Mouse (Mus musculus) embryonic facial prominence, embryonic 15.5 days (tissue): ENCODE measurements around the gene Cfd. TPM values are rescaled to one million over a fixed set of nuclear protein-coding genes. Genes with fewer than 3 reads are reported as not detected.

ENCODE experiments used
- ATAC-seq: fragments of 200-750 bp; cut with Nextera tagmentation; 2 replicates; pipeline ENCODE4 v1.8.0; 2017; ENCODE audit warnings: low read depth, moderate TSS enrichment; ENCODE audit not compliant: insufficient number of reproducible peaks, low FRiP score, low TSS enrichment
- H3K27ac ChIP-seq: fragments of 300-500 bp; sonication (generic); replicated peaks from 2 replicates; pipeline ENCODE4 v1.5.1; 2015; ENCODE audit warnings: mild to moderate bottlenecking, inconsistent platforms
- H3K27me3 ChIP-seq: fragments of 300-500 bp; sonication (generic); 2 replicates; pipeline ENCODE4 v1.6.1; 2015; ENCODE audit warnings: inconsistent platforms
- H3K36me3 ChIP-seq: fragments of 300-500 bp; sonication (generic); 2 replicates; pipeline ENCODE4 v1.6.1; 2015; ENCODE audit warnings: mild to moderate bottlenecking, inconsistent platforms
- H3K4me1 ChIP-seq: fragments of 300-500 bp; sonication (generic); 2 replicates; pipeline ENCODE4 v1.6.1; 2015; ENCODE audit warnings: inconsistent platforms
- H3K4me2 ChIP-seq: fragments of 300-500 bp; sonication (generic); replicated peaks from 2 replicates; pipeline ENCODE4 v1.6.1; 2015; ENCODE audit warnings: mild to moderate bottlenecking, inconsistent platforms
- H3K4me3 ChIP-seq: fragments of 300-500 bp; sonication (generic); replicated peaks from 2 replicates; pipeline ENCODE4 v1.5.1; 2015; ENCODE audit warnings: mild to moderate bottlenecking, inconsistent platforms
- H3K9ac ChIP-seq: fragments of 300-500 bp; sonication (generic); 2 replicates; pipeline ENCODE4 v1.6.1; 2015; ENCODE audit warnings: inconsistent platforms
- H3K9me3 ChIP-seq: fragments of 300-500 bp; sonication (generic); replicated peaks from 2 replicates; pipeline ENCODE4 v1.6.1; 2016; ENCODE audit warnings: inconsistent platforms
- WGBS: fragments of 180-500 bp; shearing (Covaris S2); methylation state at CpG from one replicate; pipeline ENCODE4 v1.1.7; 2015; 5-methylcytosine and 5-hydroxymethylcytosine counted together
- polyA plus RNA-seq: library from polyadenylated mRNA; unstranded; fragments of >200 nt; fragmentation: Nextera tagmentation; extraction: Ambion mirVana; gene quantifications from 2 replicates; pipeline ENCODE4 v1.2.1, GENCODE M21; 2015

Gene Cfd
- polyA plus RNA-seq, 1 experiment from 2014 or later: not detected

GRCm38 (mm10) chr10:79928907-79929701, 38.5 kb downstream of the Cfd start:
- Histone ChIP-seq H3K27me3 (no peaks in the 10 kb centered on the region), H3K36me3 (peaks cover 22% of the 10 kb centered on the region; the same call in 1 of the 2 replicates), H3K9ac (no peak overlapping the region), H3K27ac (no peak overlapping the region), H3K4me1 (peaks cover 63% of the 10 kb centered on the region), H3K9me3 (no peaks in the 10 kb centered on the region), H3K4me3 (peak overlapping the region; percentile 99), H3K4me2 (peak overlapping the region; percentile 92)
- 21% methylated on average over 9 of the region's 9 CpGs for WGBS
- ATAC-seq: no peak

DNA sequence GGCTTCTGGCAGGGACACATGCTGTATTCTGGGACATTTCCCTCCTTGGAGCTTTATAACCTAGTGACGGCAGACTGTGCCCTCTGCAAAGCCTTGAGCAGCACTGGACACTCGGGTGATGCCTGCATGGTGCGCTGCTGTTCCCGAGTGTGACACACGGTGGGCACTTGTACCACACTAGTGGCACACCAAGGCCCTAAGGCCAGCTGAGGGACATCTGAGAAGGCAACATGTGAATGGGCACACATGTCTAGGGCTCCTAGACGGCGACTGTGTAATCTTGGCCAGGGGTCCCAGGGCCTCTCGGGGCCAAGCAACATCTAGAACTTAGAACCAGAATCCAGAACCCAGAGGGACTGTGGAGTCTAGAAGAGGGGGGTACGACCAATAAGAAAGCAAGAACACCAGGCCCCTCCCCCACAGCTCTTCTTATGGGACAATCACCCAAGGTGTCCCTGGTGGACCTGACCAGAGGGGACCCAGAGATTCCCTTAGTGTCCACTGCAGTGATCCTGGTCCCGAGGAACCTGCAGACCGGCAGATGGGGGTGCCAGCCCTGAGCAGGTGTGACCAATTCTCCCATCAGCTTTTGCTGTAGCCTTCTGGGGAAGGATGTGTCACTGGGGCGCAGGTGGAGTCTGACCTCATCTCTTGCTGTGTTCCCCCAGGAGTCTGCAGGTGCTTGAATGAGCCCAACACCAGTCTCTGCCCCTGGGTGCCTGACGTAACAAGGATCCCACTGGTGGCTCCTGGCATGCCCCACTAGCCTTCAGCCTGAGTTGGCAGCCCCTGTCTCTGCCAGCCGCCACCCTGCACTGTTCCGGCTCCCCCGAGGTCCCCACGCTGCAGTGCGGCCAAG, 39.5 kb downstream of the Cfd start:
- WGBS: 81% methylated on average over 18 of the region's 18 CpGs
- no peak overlapping the region for H3K27ac ChIP-seq

DNA sequence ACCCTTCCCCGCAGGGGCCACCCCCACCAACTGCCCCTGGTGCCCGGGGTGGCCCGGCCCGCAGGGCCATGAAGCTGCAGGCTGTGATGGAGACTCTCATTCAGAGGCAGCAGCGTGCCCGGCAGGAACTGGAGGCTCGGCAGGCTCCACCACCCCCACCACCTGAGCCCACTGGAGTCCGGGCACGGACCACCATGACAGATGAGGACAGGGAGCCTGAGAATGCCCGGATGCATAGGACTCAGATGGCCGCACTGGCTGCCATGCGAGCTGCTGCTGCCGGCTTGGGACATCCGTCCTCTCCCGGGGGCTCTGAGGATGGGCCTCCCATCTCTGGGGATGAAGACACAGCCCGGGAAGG, 40.2 kb downstream of the Cfd start:
- peaks cover 34% of the 10 kb centered on the region for H3K36me3 ChIP-seq
- no peak overlapping the region for H3K9ac ChIP-seq
- ATAC-seq: no peak
- no peaks in the 10 kb centered on the region for H3K27me3 ChIP-seq
- H3K27ac ChIP-seq: no peak overlapping the region
- H3K4me1 ChIP-seq: peaks cover 76% of the 10 kb centered on the region
- H3K9me3 ChIP-seq: no peaks in the 10 kb centered on the region
- no peak overlapping the region for H3K4me3 ChIP-seq
- WGBS: 86% methylated on average over 16 of the region's 16 CpGs
- H3K4me2 ChIP-seq: no peak overlapping the region

More for the DNA sequence above, 39.5 kb downstream of the Cfd start:
- no peak overlapping the region for H3K4me3 ChIP-seq
- peaks cover 74% of the 10 kb centered on the region for H3K4me1 ChIP-seq
- H3K4me2 ChIP-seq: no peak overlapping the region
- ATAC-seq: no peak
- no peaks in the 10 kb centered on the region for H3K9me3 ChIP-seq
- H3K9ac ChIP-seq: no peak overlapping the region
- H3K27me3 ChIP-seq: no peaks in the 10 kb centered on the region
- H3K36me3 ChIP-seq: peaks cover 28% of the 10 kb centered on the region

DNA sequence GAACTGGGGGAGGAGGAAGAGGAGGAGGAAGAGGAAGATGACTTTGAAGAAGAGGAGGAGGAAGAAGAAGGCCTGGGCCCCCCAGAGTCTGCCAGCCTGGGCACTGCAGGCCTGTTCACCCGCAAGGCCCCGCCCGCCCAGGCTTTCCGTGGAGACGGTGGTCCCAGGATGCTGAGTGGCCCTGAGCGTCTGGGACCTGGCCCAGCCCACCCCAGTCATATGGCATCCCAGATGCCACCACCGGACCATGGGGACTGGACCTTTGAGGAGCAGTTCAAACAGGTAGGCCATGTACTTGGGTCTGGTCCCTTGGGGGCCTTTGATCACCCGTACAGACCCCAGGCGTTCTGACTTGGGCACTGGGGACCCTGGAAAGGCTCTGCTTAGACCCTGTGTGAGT, 41.1 kb downstream of the Cfd start:
- WGBS: 75% methylated on average over 9 of the region's 9 CpGs
- peak overlapping the region; percentile 49; the same call in 1 of the 2 replicates for H3K27ac ChIP-seq
- H3K27me3 ChIP-seq: no peaks in the 10 kb centered on the region
- peaks cover 34% of the 10 kb centered on the region for H3K36me3 ChIP-seq
- no peaks in the 10 kb centered on the region for H3K9me3 ChIP-seq
- H3K9ac ChIP-seq: no peak overlapping the region
- no peak overlapping the region for H3K4me2 ChIP-seq
- no peak overlapping the region for H3K4me3 ChIP-seq
- peaks cover 76% of the 10 kb centered on the region for H3K4me1 ChIP-seq
- no peak for ATAC-seq

- WGBS: 20% methylated on average over 8 of the region's 8 CpGs
- H3K4me1 ChIP-seq: peaks cover 83% of the 10 kb centered on the region
- ATAC-seq: no peak
These were observed 42.1 kb downstream of the Cfd start for GRCm38 (mm10) chr10:79932736-79933135.

DNA sequence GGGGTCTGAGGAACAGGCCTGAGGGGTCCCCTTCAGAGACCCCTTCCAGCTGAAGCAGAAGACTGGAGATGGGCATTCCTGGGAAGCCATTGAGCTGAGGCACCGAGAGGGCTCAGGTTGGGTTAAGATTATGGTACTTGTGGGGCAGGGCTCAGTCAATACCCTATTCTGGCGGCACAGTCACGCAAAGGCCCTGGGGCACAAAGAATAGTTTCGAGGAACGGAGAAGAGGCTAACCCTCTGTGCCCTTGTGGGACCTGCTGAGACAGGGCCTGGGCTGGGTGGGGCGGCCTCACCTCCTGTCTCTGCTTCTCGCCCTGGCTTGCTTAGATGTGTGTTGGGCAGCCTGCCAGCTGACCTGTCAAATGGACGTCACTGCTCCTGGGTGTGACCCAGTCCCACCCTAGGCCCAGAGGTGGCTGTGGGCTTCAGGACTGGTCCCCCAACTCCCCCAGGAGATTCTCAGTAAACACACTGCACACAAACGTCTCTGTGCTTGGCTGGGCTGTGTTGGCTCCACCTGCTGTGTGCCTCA, 42.6 kb downstream of the Cfd start:
- ATAC-seq: no peak

More at GRCm38 (mm10) chr10:79932736-79933135, 42.1 kb downstream of the Cfd start:
- Histone ChIP-seq H3K27me3 (no peaks in the 10 kb centered on the region), H3K4me2 (0 out of 2 replicates have a peak overlapping the region, but pooled peaks have one; percentile 15), H3K9ac (no peak overlapping the region), H3K27ac (peak overlapping the region; percentile 49), H3K9me3 (no peaks in the 10 kb centered on the region), H3K4me3 (no peak overlapping the region), H3K36me3 (peaks cover 36% of the 10 kb centered on the region)

GRCm38 (mm10) chr10:79933861-79934260, 43.2 kb downstream of the Cfd start:
- 62% methylated on average over 6 of the region's 6 CpGs for whole genome bisulfite sequencing
- Histone ChIP-seq H3K4me1 (peaks cover 87% of the 10 kb centered on the region), H3K9ac (no peak overlapping the region), H3K4me3 (no peak overlapping the region), H3K27me3 (no peaks in the 10 kb centered on the region), H3K27ac (peak overlapping the region; percentile 72), H3K4me2 (no peak overlapping the region), H3K9me3 (no peaks in the 10 kb centered on the region), H3K36me3 (peaks cover 36% of the 10 kb centered on the region)
- ATAC-seq: no peak

More for the DNA sequence above, 42.6 kb downstream of the Cfd start:
- peaks cover 36% of the 10 kb centered on the region for H3K36me3 ChIP-seq
- H3K9ac ChIP-seq: no peak overlapping the region
- H3K4me3 ChIP-seq: no peak overlapping the region
- peak overlapping the region; percentile 72; the same call in 1 of the 2 replicates for H3K27ac ChIP-seq
- 50% methylated on average over 9 of the region's 9 CpGs for WGBS
- no peak overlapping the region for H3K4me2 ChIP-seq
- H3K4me1 ChIP-seq: peaks cover 87% of the 10 kb centered on the region
- H3K9me3 ChIP-seq: no peaks in the 10 kb centered on the region
- no peaks in the 10 kb centered on the region for H3K27me3 ChIP-seq

- Histone ChIP-seq H3K27ac (peak overlapping the region; percentile 72), H3K4me2 (no peak overlapping the region), H3K4me3 (no peak overlapping the region), H3K9ac (no peak overlapping the region), H3K36me3 (peaks cover 36% of the 10 kb centered on the region), H3K9me3 (no peaks in the 10 kb centered on the region), H3K27me3 (no peaks in the 10 kb centered on the region), H3K4me1 (peaks cover 83% of the 10 kb centered on the region)
- ATAC-seq: peak; percentile 69
- WGBS: 52% methylated on average over 13 of the region's 13 CpGs
These were observed 43.6 kb downstream of the Cfd start for GRCm38 (mm10) chr10:79934272-79934721.

DNA sequence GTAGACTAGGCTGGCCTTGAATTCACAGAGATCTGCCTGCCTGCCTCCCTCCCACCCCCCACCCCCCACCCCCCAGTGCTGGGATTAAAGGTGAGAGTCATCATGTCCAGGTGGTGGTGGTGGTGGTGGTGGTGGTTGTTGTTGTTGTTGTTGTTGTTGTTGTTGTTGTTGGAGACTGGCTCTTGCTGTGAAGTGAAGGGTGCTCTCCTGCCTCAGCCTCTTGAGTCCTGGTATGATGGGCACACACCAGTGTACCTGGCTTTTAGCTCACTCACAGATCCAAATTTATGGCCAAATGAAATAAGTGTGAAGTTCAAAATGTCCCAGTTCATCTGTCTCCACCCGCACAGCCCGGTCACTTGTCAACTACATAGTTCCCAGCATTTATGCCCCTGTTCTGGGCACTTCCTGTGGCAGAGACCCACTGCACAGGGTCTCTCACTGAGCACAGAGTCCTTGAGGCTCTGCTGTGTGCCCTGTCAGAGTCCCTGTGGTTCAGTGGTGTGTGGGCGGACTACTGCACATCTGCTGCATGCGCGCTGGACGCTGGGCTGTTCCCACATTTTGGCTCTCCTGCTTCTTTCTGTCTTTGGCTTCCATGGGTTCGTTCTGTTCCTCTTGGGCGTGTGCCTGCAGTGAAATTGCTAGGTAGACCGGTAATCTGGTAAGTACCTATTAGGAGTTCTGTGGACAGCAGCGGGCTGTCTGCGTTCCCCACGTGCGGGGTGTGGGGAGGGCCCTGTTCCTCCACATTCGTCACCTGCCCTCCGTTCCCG, 44.3 kb downstream of the Cfd start:
- peaks cover 36% of the 10 kb centered on the region for H3K36me3 ChIP-seq
- H3K9ac ChIP-seq: peak overlapping the region; percentile 2; the same call in 1 of the 2 replicates

GRCm38 (mm10) chr10:79936284-79936910, 45.7 kb downstream of the Cfd start:
- no peak overlapping the region for H3K9ac ChIP-seq
- H3K4me1 ChIP-seq: peaks cover 76% of the 10 kb centered on the region
- no peak for ATAC-seq
- H3K4me2 ChIP-seq: 0 out of 2 replicates have a peak overlapping the region, but pooled peaks have one; percentile 4
- H3K27me3 ChIP-seq: no peaks in the 10 kb centered on the region
- no peak overlapping the region for H3K4me3 ChIP-seq
- peak overlapping the region; percentile 56; the same call in 1 of the 2 replicates for H3K27ac ChIP-seq
- 41% methylated on average over 10 of the region's 10 CpGs for WGBS
- H3K36me3 ChIP-seq: peaks cover 37% of the 10 kb centered on the region
- no peaks in the 10 kb centered on the region for H3K9me3 ChIP-seq

More for the DNA sequence above, 44.3 kb downstream of the Cfd start:
- WGBS: 80% methylated on average over 16 of the region's 16 CpGs
- no peak for ATAC-seq
- Histone ChIP-seq H3K9me3 (no peaks in the 10 kb centered on the region), H3K27ac (peak overlapping the region; percentile 72), H3K4me1 (peaks cover 80% of the 10 kb centered on the region), H3K4me3 (no peak overlapping the region), H3K4me2 (no peak overlapping the region), H3K27me3 (no peaks in the 10 kb centered on the region)
